Mouse (Mus musculus) stomach, embryonic 14.5 days (tissue): ENCODE measurements around the gene Ripor2. TPM values are rescaled to one million over a fixed set of nuclear protein-coding genes. Genes with fewer than 3 reads are reported as not detected.
A peak's percentile ranks its signal among the peaks of the same experiment; 100 is the strongest.

ENCODE experiments used
- ATAC-seq: fragments of 200-750 bp; cut with Nextera tagmentation; 2 replicates; pipeline ENCODE4 v1.8.0; 2017; ENCODE audit warnings: low read depth, moderate TSS enrichment; ENCODE audit not compliant: insufficient number of reproducible peaks, insufficient read depth, low FRiP score
- H3K27ac ChIP-seq: fragments of 300-500 bp; sonication (generic); 2 replicates; pipeline ENCODE4 v1.5.1; 2014; ENCODE audit warnings: mild to moderate bottlenecking, low read length, moderate library complexity, mixed read lengths
- H3K27me3 ChIP-seq: fragments of 300-500 bp; sonication (generic); 2 replicates; pipeline ENCODE4 v1.6.1; 2014; ENCODE audit warnings: low read length, control low read depth, mixed read lengths; ENCODE audit not compliant: control insufficient read depth, insufficient read depth
- H3K36me3 ChIP-seq: fragments of 300-500 bp; sonication (generic); 2 replicates; pipeline ENCODE4 v1.6.1; 2014; ENCODE audit warnings: mild to moderate bottlenecking, control low read depth, low read length, moderate library complexity, mixed read lengths; ENCODE audit not compliant: control insufficient read depth, insufficient read depth
- H3K4me1 ChIP-seq: fragments of 300-500 bp; sonication (generic); 2 replicates; pipeline ENCODE4 v1.6.1; 2014; ENCODE audit warnings: low read length, control low read depth, mixed read lengths; ENCODE audit not compliant: control insufficient read depth, insufficient read depth
- H3K4me2 ChIP-seq: fragments of 300-500 bp; sonication (generic); replicated peaks from 2 replicates; pipeline ENCODE4 v1.6.1; 2014; ENCODE audit warnings: low read depth, low read length, control low read depth
- H3K4me3 ChIP-seq: fragments of 300-500 bp; sonication (generic); 2 replicates; pipeline ENCODE4 v1.5.1; 2014; ENCODE audit warnings: low read depth, low read length, control low read depth
- H3K9ac ChIP-seq: fragments of 300-500 bp; sonication (generic); replicated peaks from 2 replicates; pipeline ENCODE4 v1.6.1; 2014; ENCODE audit warnings: low read depth, mild to moderate bottlenecking, control low read depth, low read length, moderate library complexity, mixed read lengths
- H3K9me3 ChIP-seq: fragments of 300-500 bp; sonication (generic); 2 replicates; pipeline ENCODE4 v1.6.1; 2016; ENCODE audit warnings: low read depth, low read length, control low read depth; ENCODE audit not compliant: control insufficient read depth
- WGBS: fragments of 180-500 bp; shearing (Covaris S2); extraction: QIAGEN DNeasy Blood & Tissue Kit; methylation state at CpG from one replicate; pipeline ENCODE4 v1.1.7; 2014; 5-methylcytosine and 5-hydroxymethylcytosine counted together
- polyA plus RNA-seq: library from polyadenylated mRNA; unstranded; fragments of >200 nt; fragmentation: Nextera tagmentation; extraction: Ambion mirVana; gene quantifications from 2 replicates; pipeline ENCODE4 v1.2.1, GENCODE M21; 2014

The Ripor2 gene
- polyA plus RNA-seq, 1 experiment from 2014 or later = 2.3 TPM

GRCm38 (mm10) chr13:24552039-24552438 lies 29.9 kb upstream of the Ripor2 start:
- Histone ChIP-seq H3K4me2 (no peak overlapping the region), H3K36me3 (no peaks in the 10 kb centered on the region), H3K4me1 (no peaks in the 10 kb centered on the region), H3K27me3 (no peaks in the 10 kb centered on the region), H3K4me3 (no peak overlapping the region), H3K9me3 (no peaks in the 10 kb centered on the region), H3K27ac (no peak overlapping the region), H3K9ac (no peak overlapping the region)
- ATAC-seq = no peak
- WGBS = 38% methylated on average over 4 of the region's 4 CpGs

DNA sequence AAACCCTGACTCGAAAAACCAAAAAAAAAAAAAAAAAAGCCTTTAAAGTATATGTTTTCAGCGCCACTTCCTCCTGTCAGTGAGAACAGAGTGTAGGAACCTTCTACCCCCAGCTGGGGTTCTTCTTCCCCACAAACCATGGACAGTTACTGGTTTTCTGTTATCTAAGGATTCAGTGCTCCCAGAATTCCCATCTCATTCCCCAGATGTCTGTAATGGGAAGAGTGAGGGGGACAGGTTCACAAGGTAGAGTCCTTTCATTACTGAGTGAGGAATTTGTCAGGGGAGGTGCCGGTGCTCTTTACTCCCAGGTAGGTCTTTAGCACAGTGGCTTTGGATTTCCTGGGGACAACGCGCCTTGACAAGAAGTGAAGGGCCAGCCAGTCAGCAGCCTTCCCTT lies 20.6 kb upstream of the Ripor2 start:
- no peak for ATAC-seq

DNA sequence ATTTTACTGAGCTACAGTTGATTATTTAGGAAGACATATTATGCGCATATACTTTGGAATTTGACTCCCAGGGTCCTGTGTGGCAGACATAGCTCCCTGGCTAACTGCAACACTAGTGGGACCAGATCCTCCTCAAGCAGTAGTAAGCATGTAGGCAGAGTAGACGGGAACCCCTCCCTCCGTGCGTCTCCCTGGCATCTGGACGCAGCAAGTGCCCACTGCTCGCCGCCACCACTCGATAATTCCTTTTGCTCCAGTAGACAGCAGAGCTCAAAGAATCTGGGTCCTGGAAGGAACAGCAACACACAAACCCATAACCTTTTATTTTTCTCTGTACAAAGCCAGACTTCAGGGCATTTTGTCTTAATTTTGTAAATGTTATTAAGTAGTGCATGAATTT lies 17.3 kb upstream of the Ripor2 start:
- no peak for ATAC-seq
- no peaks in the 10 kb centered on the region for H3K36me3 ChIP-seq
- WGBS = 78% methylated on average over 8 of the region's 8 CpGs
- H3K27ac ChIP-seq = peak overlapping the region; percentile 92
- H3K4me1 ChIP-seq = peaks cover 25% of the 10 kb centered on the region
- no peak overlapping the region for H3K9ac ChIP-seq
- no peak overlapping the region for H3K4me2 ChIP-seq
- H3K27me3 ChIP-seq = no peaks in the 10 kb centered on the region
- no peaks in the 10 kb centered on the region for H3K9me3 ChIP-seq
- no peak overlapping the region for H3K4me3 ChIP-seq

More for the DNA sequence above, 20.6 kb upstream of the Ripor2 start:
- Histone ChIP-seq H3K4me3 (no peak overlapping the region), H3K4me1 (peaks cover 22% of the 10 kb centered on the region), H3K9me3 (no peaks in the 10 kb centered on the region), H3K36me3 (no peaks in the 10 kb centered on the region), H3K27me3 (no peaks in the 10 kb centered on the region), H3K4me2 (no peak overlapping the region), H3K27ac (no peak overlapping the region), H3K9ac (no peak overlapping the region)
- WGBS = 88% methylated on average over 5 of the region's 5 CpGs

- WGBS = 22% methylated on average over 8 of the region's 8 CpGs
- Histone ChIP-seq H3K9ac (no peak overlapping the region), H3K36me3 (no peaks in the 10 kb centered on the region), H3K4me3 (no peak overlapping the region), H3K27me3 (no peaks in the 10 kb centered on the region), H3K4me1 (peaks cover 25% of the 10 kb centered on the region), H3K9me3 (no peaks in the 10 kb centered on the region), H3K4me2 (no peak overlapping the region), H3K27ac (peak overlapping the region; percentile 92)
- peak; percentile 60 for ATAC-seq
Observed at GRCm38 (mm10) chr13:24565230-24565949, 16.6 kb upstream of the Ripor2 start.

GRCm38 (mm10) chr13:24565950-24566320 lies 16.1 kb upstream of the Ripor2 start:
- 4% methylated on average over 3 of the region's 3 CpGs for WGBS
- no peaks in the 10 kb centered on the region for H3K9me3 ChIP-seq
- H3K4me2 ChIP-seq = no peak overlapping the region
- H3K27me3 ChIP-seq = no peaks in the 10 kb centered on the region
- peak; percentile 83 for ATAC-seq
- H3K9ac ChIP-seq = no peak overlapping the region
- H3K36me3 ChIP-seq = no peaks in the 10 kb centered on the region
- peaks cover 25% of the 10 kb centered on the region for H3K4me1 ChIP-seq
- H3K27ac ChIP-seq = peak overlapping the region; percentile 92
- H3K4me3 ChIP-seq = no peak overlapping the region

DNA sequence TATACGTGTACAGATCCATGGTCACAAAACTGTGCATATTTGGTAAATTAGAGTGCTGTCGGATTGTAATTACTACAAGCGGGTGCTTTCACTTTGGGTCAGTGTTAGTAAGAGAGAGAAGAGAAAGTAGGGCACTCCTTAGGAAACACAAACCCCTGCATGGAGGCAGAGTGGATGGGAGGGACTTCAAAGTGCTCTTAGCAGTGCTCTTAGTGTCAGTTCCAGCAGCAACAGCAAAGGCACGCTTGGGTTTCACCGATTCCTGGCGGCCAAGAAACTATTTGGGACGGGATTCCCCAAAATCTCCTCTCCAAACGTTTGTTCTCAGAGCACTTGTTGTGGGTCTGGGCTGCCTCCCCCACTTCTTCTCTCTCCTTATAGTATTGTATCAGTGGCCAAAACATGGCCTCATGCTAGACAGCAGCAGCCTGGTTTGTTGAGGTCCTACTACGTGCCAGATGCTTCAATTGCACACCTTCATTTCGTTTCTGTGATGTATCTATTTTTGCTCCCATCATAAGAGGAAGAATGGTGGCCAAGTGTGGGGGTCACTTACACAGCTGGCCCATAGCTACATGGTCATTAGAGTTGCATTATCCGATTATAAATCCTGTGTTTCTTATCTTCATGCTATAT lies 14.7 kb upstream of the Ripor2 start:
- no peak for ATAC-seq
- Histone ChIP-seq H3K27me3 (no peaks in the 10 kb centered on the region), H3K36me3 (no peaks in the 10 kb centered on the region), H3K9ac (no peak overlapping the region), H3K4me1 (peaks cover 25% of the 10 kb centered on the region), H3K27ac (no peak overlapping the region), H3K9me3 (no peaks in the 10 kb centered on the region), H3K4me3 (no peak overlapping the region), H3K4me2 (no peak overlapping the region)
- WGBS = 77% methylated on average over 11 of the region's 11 CpGs

- Histone ChIP-seq H3K9ac (no peak overlapping the region), H3K9me3 (no peaks in the 10 kb centered on the region), H3K4me3 (no peak overlapping the region), H3K4me1 (peaks cover 24% of the 10 kb centered on the region), H3K4me2 (no peak overlapping the region), H3K27ac (no peak overlapping the region), H3K27me3 (no peaks in the 10 kb centered on the region), H3K36me3 (no peaks in the 10 kb centered on the region)
- WGBS = 84% methylated on average over 4 of the region's 4 CpGs
- no peak for ATAC-seq
Observed at GRCm38 (mm10) chr13:24569066-24569465, 12.9 kb upstream of the Ripor2 start.

GRCm38 (mm10) chr13:24570716-24571115 lies 11.3 kb upstream of the Ripor2 start:
- ATAC-seq = no peak
- H3K9me3 ChIP-seq = no peaks in the 10 kb centered on the region
- no peak overlapping the region for H3K9ac ChIP-seq
- peaks cover 10% of the 10 kb centered on the region for H3K4me1 ChIP-seq
- 38% methylated on average over 2 of the region's 2 CpGs for WGBS
- H3K27ac ChIP-seq = no peak overlapping the region
- no peak overlapping the region for H3K4me2 ChIP-seq
- no peak overlapping the region for H3K4me3 ChIP-seq
- H3K27me3 ChIP-seq = no peaks in the 10 kb centered on the region
- H3K36me3 ChIP-seq = no peaks in the 10 kb centered on the region
